Mouse (Mus musculus): ENCODE data around the gene Xpa.

DNA sequence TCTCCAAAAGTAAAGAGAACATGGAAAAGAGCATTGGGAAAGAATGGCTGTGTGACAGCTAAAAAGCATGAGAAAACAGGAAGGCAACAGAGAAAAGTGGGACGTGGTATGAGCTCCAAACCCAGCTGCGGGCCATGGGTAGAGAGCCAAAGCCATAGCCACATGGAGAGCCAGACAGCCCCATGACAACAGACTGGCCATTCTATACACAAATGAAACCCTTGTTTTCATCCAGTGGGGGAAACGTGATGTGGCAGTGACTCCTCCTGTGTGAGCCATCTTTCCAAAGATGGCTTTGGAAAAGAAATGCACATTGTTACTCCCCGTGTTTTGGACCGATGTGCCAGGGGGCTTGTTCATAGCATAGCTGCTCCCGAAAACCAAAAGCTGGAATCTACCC lies 402 bp upstream of the Xpa start:
- no peak for TF ChIP-seq CTCF (IDR thresholded peaks at IDR 0.05; ENCODE audit: extremely low read depth, insufficient read length, insufficient replicate concordance, low read depth, low read length)
- no peak for TF ChIP-seq POLR2A (IDR thresholded peaks at IDR 0.05; ENCODE audit: low read depth, low read length)
